Mouse (Mus musculus) kidney, adult 18-20 months (tissue): ENCODE data around the gene Tcf3.

Source experiments
- DNase-seq: peaks from one replicate; pipeline ENCODE4 v3.0.0; 2021

Tcf3 gene

GRCm38 (mm10) chr10:80436276-80436675 is 2.8 kb upstream of the Tcf3 start:
- no peak for DNase-seq

- DNase-seq, result no peak
Measured at GRCm38 (mm10) chr10:80435764-80436163, 2.3 kb upstream of the Tcf3 start.

- DNase-seq, result no peak
Measured at GRCm38 (mm10) chr10:80434823-80435222, 1.4 kb upstream of the Tcf3 start.

GRCm38 (mm10) chr10:80434233-80434592 is 766 bp upstream of the Tcf3 start:
- no peak for DNase-seq

GRCm38 (mm10) chr10:80432936-80433512 is 423 bp downstream of the Tcf3 start:
- DNase-seq, result peak; percentile 20

GRCm38 (mm10) chr10:80432387-80432785 is 1.1 kb downstream of the Tcf3 start:
- DNase-seq, result no peak

- no peak for DNase-seq
Measured at GRCm38 (mm10) chr10:80431570-80432386, 1.7 kb downstream of the Tcf3 start.

- DNase-seq, result no peak
Measured at GRCm38 (mm10) chr10:80430375-80430980, 3.0 kb downstream of the Tcf3 start.

GRCm38 (mm10) chr10:80429800-80430199 is 3.6 kb downstream of the Tcf3 start:
- DNase-seq, result no peak

GRCm38 (mm10) chr10:80425041-80425440 is 8.4 kb downstream of the Tcf3 start:
- no peak for DNase-seq

- DNase-seq, result no peak
Measured at GRCm38 (mm10) chr10:80423562-80423961, 9.9 kb downstream of the Tcf3 start.

GRCm38 (mm10) chr10:80421651-80422472 is 11.6 kb downstream of the Tcf3 start:
- no peak for DNase-seq

GRCm38 (mm10) chr10:80421208-80421607 is 12.2 kb downstream of the Tcf3 start:
- no peak for DNase-seq

- no peak for DNase-seq
Measured at GRCm38 (mm10) chr10:80420729-80421128, 12.7 kb downstream of the Tcf3 start.

GRCm38 (mm10) chr10:80419419-80419818 is 14.0 kb downstream of the Tcf3 start:
- no peak for DNase-seq

- peak; percentile 36 for DNase-seq
Measured at GRCm38 (mm10) chr10:80418311-80418710, 15.1 kb downstream of the Tcf3 start.

GRCm38 (mm10) chr10:80417841-80418240 is 15.6 kb downstream of the Tcf3 start:
- no peak for DNase-seq

- DNase-seq, result no peak
Measured at GRCm38 (mm10) chr10:80417371-80417770, 16.1 kb downstream of the Tcf3 start.

GRCm38 (mm10) chr10:80415566-80415965 is 17.9 kb downstream of the Tcf3 start:
- no peak for DNase-seq

GRCm38 (mm10) chr10:80412656-80413541 is 20.5 kb downstream of the Tcf3 start:
- DNase-seq, result no peak

- DNase-seq, result no peak
Measured at GRCm38 (mm10) chr10:80407924-80408323, 25.5 kb downstream of the Tcf3 start.
